Mouse (Mus musculus) retina, postnatal 1 day (tissue): ENCODE measurements at regions not wholly inside any gene's neighbourhood (a gene's known extent, or its start where the extent isn't known, plus 50 kb on each side); places are given as distances from the start of the nearest gene placed in this dataset.

Experiments
- DNase-seq: peaks from one replicate; pipeline ENCODE4 v3.0.0-alpha.2; 2012

DNA sequence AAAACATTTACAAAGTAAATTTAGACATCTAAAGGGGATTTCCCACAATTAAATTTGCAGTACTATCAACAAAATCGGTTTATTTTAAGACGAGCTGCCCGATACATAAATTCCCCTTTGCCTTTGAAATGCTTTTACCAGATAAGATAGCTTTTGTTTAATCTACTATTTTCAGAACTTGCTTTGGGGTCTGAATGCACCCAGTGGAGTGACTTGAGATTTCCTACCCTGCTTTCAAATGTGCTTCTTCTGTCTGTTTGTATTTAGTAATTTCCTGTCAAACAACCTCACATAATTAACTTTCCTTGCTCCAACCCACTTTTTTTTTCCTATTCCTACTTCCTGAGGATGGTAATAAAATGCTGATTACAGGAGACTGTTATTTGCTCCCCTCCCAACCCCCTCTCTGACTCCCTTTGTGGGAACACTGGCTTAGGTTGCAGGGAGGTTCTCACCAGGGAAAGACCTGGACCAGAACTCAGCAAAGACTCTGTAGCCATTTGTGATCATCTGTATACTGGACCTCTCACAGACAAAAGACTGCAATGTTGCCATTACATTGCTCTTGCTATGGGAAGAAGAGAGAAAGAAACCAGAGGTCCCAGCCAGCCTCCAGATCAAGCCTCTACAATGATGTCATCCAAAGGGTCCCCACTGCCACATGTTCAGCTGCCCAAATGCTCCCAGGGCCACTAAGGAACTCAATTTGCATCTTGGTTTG lies 318.1 kb downstream of the Sox4 start:
- no peak for DNase-seq

DNA sequence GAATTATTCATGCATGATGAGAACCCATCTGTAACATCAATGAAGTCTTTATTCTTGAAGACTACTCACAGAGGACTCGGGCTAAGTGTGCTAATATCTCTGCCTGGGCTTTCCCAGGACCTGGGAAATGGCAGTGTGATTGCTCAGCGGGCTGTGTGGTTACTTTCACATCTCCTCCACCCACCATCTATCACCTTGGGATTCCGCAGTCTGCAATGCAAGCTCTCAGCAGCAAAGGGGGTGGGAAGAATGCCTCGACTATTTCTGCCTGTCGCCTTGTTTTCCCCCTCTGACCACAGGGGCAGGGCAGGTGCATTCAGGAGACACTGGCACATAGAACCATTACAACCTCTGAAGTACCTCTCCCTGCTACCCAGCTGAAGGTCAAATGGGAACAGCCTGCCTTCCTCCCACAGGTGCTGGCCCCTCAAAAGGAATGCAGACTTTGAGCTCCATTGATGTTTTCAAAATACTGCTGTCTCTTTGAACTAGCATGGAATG lies 319.9 kb downstream of the Sox4 start:
- peak; percentile 74 for DNase-seq

DNA sequence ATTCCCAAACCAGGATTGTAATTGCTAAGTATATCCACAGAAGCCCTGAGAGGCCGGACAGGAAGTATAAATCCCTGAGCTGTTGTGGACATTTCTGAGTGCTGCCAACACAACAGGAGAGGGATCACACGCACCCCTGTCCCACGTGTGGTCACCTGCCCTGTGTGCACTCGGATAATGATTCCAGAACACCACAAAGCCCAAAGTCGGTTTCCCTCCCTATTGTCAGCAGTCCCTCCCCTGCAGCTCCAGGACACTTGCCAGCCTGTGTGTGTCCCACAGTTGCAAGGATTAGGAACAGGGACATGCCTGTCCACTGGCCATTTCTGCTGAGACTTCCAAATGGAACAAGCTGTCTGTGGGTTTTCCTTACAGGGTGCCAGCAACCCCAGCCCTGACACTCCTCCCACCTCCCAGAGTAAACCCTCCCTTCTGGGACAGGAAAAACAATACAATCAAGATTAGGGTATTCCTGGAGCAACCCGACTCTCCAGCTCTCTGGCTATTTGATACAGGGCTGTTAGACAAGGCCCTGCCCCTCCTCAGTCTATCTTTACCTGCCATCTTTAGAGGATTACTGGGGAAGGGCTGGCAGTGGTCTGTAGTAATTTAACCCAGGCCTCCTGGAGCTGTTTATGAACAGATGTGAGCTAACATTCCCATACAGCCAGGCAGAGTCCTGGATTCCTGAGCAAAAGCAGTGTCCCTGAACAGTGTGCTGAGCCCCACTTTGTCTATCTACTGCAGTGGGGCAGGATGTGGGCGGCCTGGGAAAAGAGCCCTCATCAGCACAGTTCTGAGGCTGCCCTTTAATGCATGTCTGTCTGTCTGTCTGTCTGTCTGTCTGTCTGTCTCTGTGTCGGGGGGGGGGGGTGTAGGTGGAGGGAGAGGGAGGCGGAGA lies 323.8 kb downstream of the Sox4 start:
- peak; percentile 17 for DNase-seq

DNA sequence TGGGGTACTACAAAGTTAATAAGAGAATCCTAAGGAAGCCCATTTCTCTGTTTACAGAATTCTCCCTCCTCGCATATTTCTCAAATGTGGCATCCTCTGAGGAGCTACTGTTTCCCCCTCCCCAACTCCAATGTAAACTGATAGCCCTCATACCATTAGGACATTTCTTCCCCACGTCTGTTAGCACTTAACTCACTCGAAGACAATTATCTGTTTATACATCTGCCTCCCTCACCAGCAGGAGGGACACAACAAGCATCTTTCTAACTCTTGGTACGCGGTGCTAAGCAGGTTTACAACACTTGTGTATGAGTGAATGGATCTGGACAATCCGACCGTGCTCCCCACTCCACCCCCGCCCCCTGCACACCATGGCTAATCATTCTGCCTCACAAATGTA lies 324.8 kb downstream of the Sox4 start:
- DNase-seq, result no peak

DNA sequence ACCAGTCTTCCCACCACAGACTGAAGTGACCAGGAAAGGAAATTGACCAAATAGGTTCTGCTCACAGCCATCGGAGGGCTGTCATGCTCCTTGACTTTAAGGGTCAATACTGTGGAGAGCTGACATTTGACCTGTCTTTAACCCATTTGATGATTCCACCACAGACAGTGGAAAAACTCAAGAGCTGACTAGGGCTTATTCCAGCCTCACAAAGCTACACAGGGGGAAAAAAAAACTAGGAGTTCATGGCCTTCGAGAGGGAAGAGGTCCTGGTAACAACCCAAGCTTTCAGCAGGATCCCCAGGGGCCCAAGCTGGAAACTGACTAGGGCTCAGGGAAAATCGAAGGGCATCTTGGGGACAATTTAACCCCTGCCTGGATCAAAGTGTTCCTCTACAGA lies 334.6 kb downstream of the Sox4 start:
- no peak for DNase-seq

DNA sequence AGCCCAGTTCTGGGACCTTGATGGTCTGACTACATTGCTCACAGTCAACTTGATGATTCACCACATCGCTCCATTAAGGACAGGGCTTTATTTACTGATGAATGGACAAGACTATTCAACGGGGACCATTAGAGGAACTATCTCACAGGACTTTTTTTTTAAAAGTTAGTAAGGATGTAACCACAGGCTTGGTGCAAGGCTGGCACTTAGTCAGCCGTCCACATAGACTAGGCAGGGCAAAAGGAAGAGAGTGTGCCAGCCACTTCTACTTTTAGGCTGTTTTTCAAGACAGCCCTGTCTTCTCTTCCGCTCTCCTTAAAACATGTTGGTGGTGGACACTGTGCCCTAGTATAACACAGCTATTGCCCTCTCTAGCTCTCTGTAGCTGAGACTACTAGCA lies 336.0 kb downstream of the Sox4 start:
- DNase-seq, result no peak

DNA sequence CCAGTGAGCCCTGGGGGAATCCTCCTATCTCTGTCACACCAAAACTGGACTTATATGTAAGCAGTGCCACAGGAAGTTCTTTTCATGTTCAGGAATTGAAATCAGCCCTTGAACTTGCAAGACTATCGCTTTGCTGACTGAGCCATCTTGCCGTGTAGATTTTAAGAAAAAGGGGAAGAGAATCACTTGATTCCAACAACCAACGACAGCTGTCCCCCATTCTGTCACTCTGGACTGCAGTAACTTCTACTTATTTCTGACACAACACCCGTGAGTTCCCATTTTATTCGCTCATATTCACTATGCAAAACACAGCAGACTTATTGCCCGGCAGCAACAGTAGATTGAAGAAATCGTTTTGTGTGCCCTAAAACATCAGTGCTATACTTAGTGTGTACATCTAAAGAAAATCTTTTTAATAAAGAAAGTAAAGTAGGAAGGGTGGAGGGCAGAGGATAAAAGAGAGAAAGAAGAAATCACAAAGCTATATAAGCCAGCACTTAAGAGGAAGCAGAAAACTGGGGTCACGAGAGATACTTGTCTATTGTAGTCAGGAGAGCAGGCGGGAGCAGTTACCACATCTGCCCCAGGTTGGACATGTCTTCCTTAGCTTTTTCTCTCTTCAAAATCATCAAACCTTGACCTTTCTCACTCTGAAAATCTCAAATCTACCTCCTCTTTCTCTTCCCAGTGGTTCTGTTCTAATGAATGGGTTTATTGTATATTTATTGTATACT lies 336.7 kb downstream of the Sox4 start:
- DNase-seq, result no peak

DNA sequence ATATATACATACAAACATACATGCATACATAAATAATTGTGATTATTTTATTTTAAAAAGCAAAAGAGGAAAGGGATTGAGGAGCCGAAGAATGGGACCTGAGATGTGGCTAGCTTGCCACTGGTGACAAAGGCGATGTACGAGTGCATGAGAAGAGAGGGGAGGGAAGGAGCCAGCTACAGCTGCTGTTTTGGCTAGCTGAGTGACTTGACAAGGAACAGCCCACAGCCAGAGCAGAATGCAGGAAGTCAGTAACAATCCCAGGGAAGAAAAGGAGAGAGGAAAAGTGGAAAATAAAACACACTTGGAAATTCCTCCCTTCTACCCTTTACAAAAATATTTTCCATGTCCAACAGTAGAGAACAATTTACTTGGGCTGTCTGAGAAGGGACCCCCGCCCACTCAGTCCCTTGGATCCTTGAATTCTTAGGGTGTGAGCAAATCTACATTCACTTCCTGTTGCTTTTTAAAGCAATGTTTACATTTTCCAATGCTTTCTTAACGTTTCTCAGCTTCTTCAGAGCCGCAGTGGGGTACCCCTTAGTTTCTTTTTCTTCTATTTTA lies 345.9 kb downstream of the Sox4 start:
- no peak for DNase-seq

DNA sequence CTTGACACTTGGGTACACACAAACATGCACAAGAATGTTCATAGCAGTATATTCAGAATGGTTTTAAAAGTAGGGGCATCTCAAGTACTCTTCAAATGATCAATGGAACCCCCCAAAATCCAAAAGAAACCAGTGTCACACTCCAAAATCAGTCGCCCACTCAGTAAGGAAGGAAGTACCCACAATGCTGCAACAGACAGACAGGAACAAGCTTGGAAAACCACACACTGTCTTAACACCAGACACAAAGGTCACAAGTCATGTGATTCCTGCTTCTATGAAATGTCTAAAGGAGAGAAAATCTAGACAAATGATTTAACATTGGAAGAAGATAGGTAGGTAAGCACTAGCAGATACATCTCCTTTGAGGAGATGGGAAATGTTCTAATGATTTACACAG lies 346.9 kb downstream of the Sox4 start:
- no peak for DNase-seq

DNA sequence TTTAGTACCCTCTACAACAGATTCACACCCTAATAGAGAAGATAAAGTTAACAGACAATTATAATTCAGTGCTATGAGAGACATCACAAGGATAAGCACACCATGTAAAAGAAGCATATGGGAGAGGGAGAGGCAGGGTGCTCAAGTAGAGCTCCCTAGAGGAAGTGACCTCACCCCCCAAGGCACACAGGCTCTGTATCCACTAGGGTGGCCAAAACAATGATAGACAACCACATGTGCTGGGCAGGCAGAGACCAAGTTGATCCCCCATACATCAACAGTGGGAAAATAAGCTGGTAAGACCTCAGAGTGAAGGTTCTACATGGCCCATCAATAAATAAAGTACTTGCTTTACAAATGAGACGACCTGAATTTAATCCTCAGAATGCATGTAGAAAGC lies 347.7 kb downstream of the Sox4 start:
- DNase-seq, result no peak

DNA sequence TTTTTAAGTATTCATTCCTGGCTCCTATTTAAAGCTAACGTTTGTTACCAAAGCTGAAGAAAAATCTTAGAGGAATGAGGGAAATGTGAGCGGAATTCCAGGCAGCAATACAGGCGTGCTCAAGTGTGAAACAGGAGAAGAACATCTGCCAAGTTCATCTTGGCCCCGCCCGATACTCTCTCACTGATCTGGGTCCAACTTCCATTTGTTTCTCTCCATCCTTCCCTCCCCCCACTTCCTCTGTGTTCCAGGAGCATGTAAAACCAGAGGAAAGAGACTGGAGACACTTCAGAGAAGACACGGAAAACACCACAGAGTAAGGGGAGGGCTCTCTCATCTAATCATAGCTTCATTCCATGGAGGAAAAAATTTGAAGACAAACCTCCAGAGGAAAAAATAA lies 346.7 kb downstream of the Gm11361 start:
- DNase-seq, result no peak

DNA sequence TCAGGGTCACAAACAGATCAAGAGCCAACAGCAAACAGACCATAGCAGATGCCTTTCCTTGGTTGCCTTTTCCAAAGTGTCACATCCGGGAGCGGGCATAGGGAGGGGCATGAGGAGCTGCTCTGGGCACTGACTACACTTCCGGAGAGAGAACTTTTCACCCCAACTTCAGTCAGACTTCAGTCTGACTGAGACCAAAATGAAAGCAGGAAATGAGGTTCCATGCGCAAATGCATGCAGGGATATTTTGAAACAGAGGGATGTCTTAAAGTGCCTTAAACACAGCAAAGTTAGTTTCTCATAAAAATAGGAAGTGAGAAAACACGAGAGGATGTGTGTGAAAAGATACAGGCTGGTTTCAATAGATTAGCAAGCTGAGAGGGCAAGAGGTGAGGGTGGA lies 343.5 kb downstream of the Gm11361 start:
- no peak for DNase-seq

DNA sequence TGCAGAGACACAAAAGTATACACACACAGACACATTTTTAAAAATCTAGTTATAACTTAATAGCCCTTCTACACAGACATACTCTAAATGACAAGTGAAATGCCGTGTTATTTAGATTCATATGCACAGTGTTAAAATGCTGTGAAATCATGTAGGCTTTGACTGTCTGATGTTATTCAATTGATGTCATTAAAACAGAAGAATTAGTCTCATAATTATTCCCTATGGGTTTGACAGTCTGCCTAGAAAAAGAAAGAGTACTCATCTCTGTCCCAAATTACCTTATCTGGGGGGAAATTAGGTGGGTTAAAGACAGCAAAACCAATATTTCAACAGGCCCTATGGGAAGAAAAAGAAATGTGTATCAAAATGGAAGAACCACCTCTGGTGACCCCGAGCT lies 339.0 kb downstream of the Gm11361 start:
- no peak for DNase-seq

DNA sequence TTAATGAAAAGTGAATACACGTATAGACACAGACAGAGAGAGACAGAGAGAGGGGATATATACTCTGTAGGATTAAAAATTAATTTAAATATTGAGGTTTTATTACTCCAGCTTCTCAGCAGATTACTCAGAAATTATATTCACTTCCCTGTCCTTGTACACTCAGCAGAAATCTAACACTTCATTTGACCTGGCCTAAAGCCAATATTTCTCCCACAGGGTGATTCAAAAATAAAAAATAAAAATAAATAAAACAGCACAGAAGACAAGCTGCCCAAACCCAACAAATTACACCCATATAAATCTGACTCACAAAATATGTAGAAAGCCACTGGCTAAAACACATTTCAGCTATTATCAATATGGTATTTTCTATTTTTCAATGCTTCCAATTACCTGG lies 334.8 kb downstream of the Gm11361 start:
- DNase-seq, result no peak

DNA sequence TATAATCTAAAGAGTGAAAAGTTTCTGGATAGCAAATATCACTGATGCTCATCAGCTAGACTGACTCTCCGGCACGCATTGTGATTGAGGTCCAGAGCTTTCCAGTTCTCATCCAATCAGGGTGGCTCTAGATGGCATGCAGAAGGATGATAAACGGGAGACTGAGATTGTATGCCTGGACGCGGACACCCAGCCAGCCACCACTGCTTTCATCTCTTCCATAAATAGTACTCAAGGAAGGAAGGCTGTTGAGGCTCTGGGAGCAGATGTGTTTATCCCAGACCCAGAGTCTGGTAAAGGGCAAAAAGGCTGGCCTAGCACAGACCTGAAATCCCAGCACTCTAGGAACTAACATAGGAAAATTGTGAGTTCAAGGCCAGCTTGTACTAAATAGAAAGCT lies 330.6 kb downstream of the Gm11361 start:
- no peak for DNase-seq

DNA sequence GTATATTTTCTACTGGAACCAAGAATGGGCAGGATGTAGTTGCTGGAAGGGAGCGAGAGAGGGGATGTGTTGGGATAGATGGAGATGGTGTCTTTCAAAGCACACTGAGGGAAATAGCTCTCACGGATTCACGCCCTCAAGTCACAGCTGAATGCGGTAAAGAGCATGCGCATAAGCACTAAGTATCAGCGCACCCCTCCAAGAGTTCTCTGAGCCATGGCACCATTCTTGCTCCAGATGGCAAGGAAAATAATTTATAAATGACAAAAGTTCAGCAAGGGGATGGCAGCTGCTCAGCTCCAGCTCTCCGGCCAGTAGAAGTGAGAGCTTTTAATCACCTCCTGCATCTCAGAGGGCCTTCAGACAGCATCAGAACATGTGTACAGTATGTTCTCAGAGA lies 329.4 kb downstream of the Gm11361 start:
- peak; percentile 8 for DNase-seq

DNA sequence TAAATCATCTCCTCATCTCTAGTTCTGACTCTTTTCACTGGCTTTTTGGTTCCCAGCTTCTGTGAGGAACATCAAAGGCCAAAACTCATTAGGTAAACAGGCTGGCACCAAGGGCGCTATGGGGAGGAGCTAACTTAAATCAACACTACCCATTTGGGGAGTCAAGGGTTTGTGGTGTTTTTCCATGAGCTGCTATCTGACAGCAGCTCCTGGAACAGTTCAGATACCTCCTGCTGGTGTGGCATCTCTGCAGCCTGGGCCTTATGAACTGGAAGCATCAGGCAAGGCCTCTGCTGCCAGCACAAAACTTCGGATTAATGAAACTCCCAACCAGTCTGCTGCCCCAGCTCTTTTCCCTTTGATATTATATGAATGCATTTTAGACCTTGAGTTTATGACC lies 328.8 kb downstream of the Gm11361 start:
- no peak for DNase-seq

DNA sequence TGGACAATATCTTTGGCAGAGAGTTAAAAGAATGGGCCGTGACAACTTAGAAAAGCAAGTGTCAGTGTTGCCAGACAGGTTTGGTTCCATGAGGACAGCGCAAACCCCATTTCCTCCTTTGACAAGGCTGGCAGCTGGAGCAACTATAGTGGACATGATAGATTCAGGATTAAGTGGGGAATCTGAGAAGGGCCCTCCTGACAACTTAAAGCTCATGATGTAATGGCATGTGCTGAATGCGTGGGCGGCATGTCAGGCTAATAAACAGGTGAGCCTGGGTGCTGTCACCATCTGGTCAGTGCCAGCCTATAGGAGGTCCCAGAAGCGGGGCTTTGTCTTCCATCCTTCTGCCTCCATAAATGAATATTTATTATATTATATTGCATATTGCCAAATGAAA lies 326.3 kb downstream of the Gm11361 start:
- DNase-seq, result no peak

DNA sequence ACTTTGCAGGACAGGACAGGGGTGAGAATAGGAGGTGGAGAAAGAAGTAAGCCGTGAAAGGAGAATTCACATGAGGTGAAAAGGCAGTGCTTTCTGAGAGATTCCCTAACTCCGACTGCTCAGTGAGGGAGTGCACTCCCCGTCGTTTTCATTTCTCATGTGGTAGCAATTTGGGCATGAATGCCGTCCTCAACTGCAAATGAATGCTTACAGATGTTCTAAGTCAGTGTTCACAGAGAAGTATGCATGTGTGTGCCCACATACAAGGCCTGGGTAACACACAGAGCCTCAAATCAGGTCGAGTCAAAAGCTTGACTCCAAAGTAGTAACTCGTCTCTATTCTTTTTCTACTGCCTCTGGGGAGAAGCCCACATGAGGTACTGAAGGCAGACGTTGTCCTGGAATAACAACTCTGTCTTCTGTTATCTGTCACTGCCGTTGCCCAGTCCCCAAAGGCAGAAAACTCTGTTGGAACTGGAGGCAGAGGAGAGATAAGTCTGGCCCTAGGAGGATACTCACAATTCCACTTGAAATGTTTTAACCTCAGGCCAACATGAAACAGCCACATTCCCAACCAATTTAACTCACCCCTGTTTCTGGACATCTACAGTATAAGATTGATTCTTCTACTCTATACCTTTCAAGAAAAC lies 318.0 kb downstream of the Gm11361 start:
- no peak for DNase-seq

DNA sequence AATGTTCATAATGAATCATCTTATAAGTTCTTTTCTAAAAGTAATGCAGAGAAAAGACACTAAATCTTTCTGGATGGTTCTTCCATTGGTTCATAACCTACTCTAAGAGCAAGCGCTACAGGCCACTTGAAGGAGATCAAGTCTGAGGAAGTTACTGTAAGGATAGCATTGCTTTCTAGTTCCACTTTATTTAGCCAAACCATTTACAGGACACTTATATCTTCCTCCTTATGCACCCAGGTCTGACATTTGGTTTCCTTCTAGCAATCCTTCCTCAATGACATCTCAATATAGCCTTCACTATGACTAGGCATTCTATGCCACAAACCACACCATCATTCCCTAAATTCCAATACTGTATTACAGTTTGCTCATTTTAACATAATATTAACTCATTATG lies 316.0 kb downstream of the Gm11361 start:
- DNase-seq, result no peak

DNA sequence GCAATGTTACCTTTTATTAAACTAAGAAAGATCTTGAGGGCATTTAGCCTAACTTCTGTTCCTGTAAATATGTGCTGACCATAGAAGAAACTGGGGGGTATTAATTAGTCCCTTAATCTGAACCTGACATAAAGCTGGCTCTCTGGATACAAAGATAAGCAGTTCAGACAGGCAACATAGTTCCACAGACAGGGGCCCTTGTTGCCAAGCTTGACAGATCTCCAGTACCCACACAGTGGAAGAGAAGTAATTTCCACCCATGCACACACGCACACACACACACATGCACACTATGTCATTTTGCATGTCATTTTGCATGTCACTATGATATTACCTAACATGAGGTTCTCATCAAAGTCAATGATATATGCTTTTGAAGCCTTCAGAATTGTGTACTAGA lies 315.1 kb downstream of the Gm11361 start:
- DNase-seq, result no peak

DNA sequence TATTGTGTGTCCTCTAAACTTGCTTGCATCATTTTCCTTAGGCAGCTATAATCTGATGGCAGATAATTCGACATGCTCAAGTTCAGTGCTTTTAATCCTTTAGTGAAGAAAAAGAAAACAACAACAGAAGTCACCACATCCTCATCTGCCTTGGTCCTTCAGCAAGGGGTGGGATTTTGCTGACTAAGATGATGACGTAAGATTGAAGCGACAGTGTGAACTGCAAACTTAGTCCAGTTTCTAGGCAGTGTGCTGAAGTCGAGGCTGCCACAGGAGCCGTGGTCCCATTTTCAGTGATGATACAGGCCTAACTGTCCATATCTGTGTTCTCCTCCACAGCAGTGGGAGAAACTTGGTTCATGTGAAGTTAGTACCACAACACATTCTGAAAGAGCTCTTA lies 314.4 kb downstream of the Gm11361 start:
- DNase-seq, result no peak

DNA sequence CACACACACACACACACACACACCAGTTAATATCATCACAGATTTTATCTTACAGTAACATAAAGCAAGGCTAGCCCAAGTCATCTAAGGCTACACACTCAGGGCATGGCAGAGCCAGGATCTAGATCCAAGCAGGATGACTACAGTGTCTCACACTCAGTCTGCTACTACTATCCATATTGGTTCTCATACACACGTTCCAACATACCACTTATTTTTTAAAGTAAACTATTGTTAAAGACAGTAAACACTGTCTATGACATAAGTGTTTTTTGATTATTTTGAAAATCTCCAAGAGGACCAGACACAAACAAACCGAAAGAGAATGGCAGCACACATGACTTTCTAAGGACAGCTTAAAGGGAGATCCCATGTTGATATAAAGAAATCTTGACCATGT lies 306.3 kb downstream of the Gm11361 start:
- no peak for DNase-seq
